Mouse (Mus musculus) megakaryocyte, embryonic 14.5 days (primary cell): ENCODE measurements around the gene Dapp1.
"Not testable (repeated sequence)": the region's sequence is repeated elsewhere in the genome, so short reads cannot be mapped to it uniquely, and the experiment has no call there.

Source experiments
- FLI1 ChIP-seq: IDR thresholded peaks from 2 replicates; pipeline ENCODE4 v1.6.1; 2012; ENCODE audit warnings: low read length, inconsistent platforms, mixed read lengths
- GATA1 ChIP-seq: IDR thresholded peaks from 3 replicates; pipeline ENCODE4 v1.6.1; 2012; ENCODE audit warnings: mixed read lengths, low read length, inconsistent platforms, borderline replicate concordance

DNA sequence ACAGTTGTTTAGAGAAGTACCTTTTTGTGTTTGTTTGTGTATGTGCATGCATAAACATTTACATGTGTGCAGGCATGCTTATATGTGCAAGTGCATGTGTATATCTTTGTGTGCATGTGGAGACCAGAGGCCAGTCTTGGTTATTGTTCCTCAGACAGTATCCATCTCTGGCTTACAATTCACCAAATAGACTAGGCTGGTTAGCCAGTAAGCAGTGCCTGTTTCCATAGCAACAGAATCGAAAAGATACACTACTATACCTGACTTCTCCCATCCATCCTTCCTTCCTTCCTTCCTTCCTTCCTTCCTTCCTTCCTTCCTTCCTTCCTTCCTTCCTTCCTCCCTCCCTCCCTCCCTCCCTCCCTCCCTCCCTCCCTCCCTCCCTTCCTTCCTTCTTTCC lies 17.3 kb downstream of the Dapp1 start:
- TF ChIP-seq FLI1, GATA1: not testable (repeated sequence)
